Mouse (Mus musculus): ENCODE measurements around the gene Capza3. TPM values are rescaled to one million over a fixed set of nuclear protein-coding genes. Genes with fewer than 3 reads are reported as not detected.

The Capza3 gene
- polyA plus RNA-seq, 1 experiment from 2014 or later, result not detected

Other genes with a start within 250 kb of the Capza3 start
- not detected in 2 replicates for gene Plcz1, start 205 bp downstream of the Capza3 start, polyA plus RNA-seq (2015; fragmentation: Nextera tagmentation; extraction: Ambion mirVana)

Data from intestine, embryonic 16.5 days (tissue).